Mouse (Mus musculus) CH12.LX (cell line): ENCODE measurements around the gene Cltc.

Experiments
- CTCF ChIP-seq, 2 experiments: IDR thresholded peaks in 1 of 2; conservative IDR thresholded peaks in 1 of 2; 2 replicates each; pipeline ENCODE4 v1.5.1; 2011 to 2012; ENCODE audit warnings: low read depth in 2 of 2, low read length in 2 of 2, improper control_type of control experiment in 1 of 2, inconsistent platforms in 1 of 2, mild to moderate bottlenecking in 1 of 2, moderate library complexity in 1 of 2
- E2F4 ChIP-seq: IDR thresholded peaks from 2 replicates; pipeline ENCODE4 v1.6.1; 2011; ENCODE audit warnings: low read depth, low read length, improper control_type of control experiment; ENCODE audit not compliant: insufficient replicate concordance
- ELF1 ChIP-seq: IDR thresholded peaks from 2 replicates; pipeline ENCODE4 v1.6.1; 2014; ENCODE audit warnings: low read depth, mild to moderate bottlenecking, inconsistent platforms, low read length, improper control_type of control experiment
- EP300 ChIP-seq: IDR thresholded peaks from 2 replicates; pipeline ENCODE4 v1.6.1; 2011; ENCODE audit warnings: low read length, improper control_type of control experiment
- JUND ChIP-seq: conservative IDR thresholded peaks from 2 replicates; pipeline ENCODE4 v1.6.1; 2011; ENCODE audit warnings: low read depth, low read length, improper control_type of control experiment
- POLR2A ChIP-seq: IDR thresholded peaks from 2 replicates; pipeline ENCODE4 v1.6.1; 2011; ENCODE audit warnings: low read depth, mild to moderate bottlenecking, improper control_type of control experiment, low read length
- USF1 ChIP-seq: IDR thresholded peaks from 2 replicates; pipeline ENCODE4 v1.6.1; 2014; ENCODE audit warnings: low read depth, mild to moderate bottlenecking, inconsistent platforms, low read length, improper control_type of control experiment
- ZC3H11A ChIP-seq: IDR thresholded peaks from 2 replicates; pipeline ENCODE4 v1.6.1; 2012; ENCODE audit warnings: low read depth, mild to moderate bottlenecking, inconsistent platforms, low read length, improper control_type of control experiment

DNA sequence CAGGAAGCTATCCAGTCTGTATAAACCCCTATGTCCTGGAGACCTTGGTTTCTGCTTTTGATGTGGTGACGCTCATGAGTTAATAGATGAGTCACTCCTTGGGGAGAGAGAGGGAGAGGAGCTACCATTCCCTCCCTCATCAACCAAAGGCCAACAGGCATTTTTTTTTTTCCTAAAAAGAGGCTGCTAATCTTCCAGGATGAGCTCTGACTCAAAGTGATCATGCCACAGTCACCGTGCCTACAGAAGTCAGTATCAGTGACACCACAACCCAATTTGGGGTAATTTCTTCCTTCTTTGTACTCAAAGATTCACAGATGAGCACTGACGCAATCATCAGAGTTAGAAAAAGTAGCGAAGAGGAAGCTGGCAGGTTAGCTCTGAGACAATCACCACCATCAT lies 104.8 kb downstream of the Cltc start:
- no peak for TF ChIP-seq CTCF (conservative IDR thresholded peaks at IDR 0.05 in 1 of 2, IDR thresholded peaks at IDR 0.05 in 1 of 2; ENCODE audit: low read depth in 2 of 2, low read length in 2 of 2)
- TF ChIP-seq EP300 = peak; percentile 86
- peak; percentile 84 for TF ChIP-seq JUND
- 0 out of 2 replicates have a peak, but pooled peaks have one; percentile 45 for TF ChIP-seq POLR2A
- no peak for TF ChIP-seq ZC3H11A
- TF ChIP-seq USF1 = no peak
- TF ChIP-seq E2F4 = no peak
- TF ChIP-seq ELF1 = 0 out of 2 replicates have a peak, but pooled peaks have one; percentile 46
